Mouse (Mus musculus): ENCODE data around the gene 6030458C11Rik. TPM values are rescaled to one million over a fixed set of nuclear protein-coding genes. Genes with fewer than 3 reads are reported as not detected.

Gene 6030458C11Rik
- total and polyA plus RNA-seq, 3 experiments, result 7.3 to 14.1 (median 13.2) TPM

DNA sequence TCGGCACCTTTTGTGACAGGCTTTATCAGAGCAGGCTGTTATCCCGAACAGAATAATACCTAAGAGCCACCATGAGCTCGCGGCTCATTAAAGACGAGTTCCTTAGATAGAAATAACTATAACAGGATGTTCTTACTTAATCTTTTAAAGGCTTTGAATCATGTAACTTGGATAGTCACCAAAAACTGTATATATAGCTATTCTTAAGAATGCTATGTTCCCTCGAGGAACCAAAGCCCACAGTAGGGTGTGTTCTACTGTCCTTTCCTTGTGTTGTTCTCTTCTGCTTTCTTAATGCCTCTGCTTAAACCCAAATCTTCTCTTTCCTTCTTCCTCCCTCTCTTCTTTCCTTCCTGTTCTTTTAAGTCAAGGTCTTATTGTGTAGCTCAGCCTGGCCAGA is 26.4 kb downstream of the 6030458C11Rik start:
- Histone ChIP-seq H3K4me3 (no peak overlapping the region), H3K79me2 (replicated peaks; ENCODE audit: control insufficient read depth, insufficient read depth, low read length) (no peaks in the 10 kb centered on the region), H3K9ac (ENCODE audit: low read depth, low read length) (no peak overlapping the region), H3K27ac (no peak overlapping the region), H3K27me3 (ENCODE audit: control insufficient read depth, insufficient read depth, low read length) (no peaks in the 10 kb centered on the region), H3K4me1 (ENCODE audit: control insufficient read depth, insufficient read depth, low read length) (no peaks in the 10 kb centered on the region), H3K36me3 (ENCODE audit: control insufficient read depth, insufficient read depth, low read length) (no peaks in the 10 kb centered on the region)
- WGBS, result 37% methylated on average over 6 of the region's 6 CpGs
- intact Hi-C loops (cut with DNase I), result loop anchor here (5.0 to 10.0 kb wide), 3 partner anchors 426 to 593 kb away; partner anchors contain the start of gene Mtmr12
- TF ChIP-seq EP300 (IDR thresholded peaks at IDR 0.05; ENCODE audit: insufficient read depth, low read depth, low read length) (no peak), CTCF (IDR thresholded peaks at IDR 0.05) (no peak), POLR2A (IDR thresholded peaks at IDR 0.05; ENCODE audit: insufficient read depth, low read depth, low read length) (no peak)
- DNase-seq, result no peak

DNA sequence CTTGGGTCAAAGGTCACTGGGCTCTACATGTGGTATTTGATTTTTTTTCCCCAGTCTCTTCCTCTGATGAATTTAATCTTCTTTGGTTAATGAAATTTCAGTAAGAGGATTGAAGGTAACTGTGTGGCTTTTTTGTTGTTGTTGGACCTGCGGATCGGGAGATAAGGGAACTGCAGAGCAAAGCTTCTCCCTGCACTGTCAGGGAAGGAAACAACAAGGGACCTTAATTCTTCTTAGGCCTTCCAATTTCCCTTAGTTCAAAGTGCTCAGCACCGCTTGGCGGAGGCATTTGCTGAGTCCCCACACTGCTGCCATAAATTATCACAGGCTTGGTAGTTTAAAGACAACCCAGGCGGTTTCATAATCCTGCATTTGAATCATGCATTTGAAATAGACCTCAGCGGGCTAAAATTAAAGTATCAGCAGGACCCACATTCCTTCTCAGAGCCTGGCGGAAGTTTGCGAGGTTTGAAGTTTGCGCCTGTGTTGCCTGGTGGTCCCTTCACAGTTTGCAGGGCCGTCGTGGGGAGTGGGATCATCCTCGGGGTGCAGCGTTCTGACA is 28.5 kb downstream of the 6030458C11Rik start:
- TF ChIP-seq POLR2A (IDR thresholded peaks at IDR 0.05; ENCODE audit: insufficient read depth, low read depth, low read length), result no peak
- TF ChIP-seq CTCF (IDR thresholded peaks at IDR 0.05), result no peak
- no peak for TF ChIP-seq EP300 (IDR thresholded peaks at IDR 0.05; ENCODE audit: insufficient read depth, low read depth, low read length)
- Histone ChIP-seq H3K27me3 (ENCODE audit: control insufficient read depth, insufficient read depth, low read length) (no peaks in the 10 kb centered on the region), H3K9ac (ENCODE audit: low read depth, low read length) (no peak overlapping the region), H3K36me3 (ENCODE audit: control insufficient read depth, insufficient read depth, low read length) (no peaks in the 10 kb centered on the region), H3K4me3 (no peak overlapping the region), H3K4me1 (ENCODE audit: control insufficient read depth, insufficient read depth, low read length) (no peaks in the 10 kb centered on the region), H3K27ac (no peak overlapping the region), H3K79me2 (replicated peaks; ENCODE audit: control insufficient read depth, insufficient read depth, low read length) (no peaks in the 10 kb centered on the region)
- WGBS, result 59% methylated on average over 13 of the region's 13 CpGs
- DNase-seq, result no peak
- intact Hi-C loops (cut with DNase I), result loop anchor here (1.0 to 10.0 kb wide), 4 partner anchors 210 to 591 kb away; partner anchors contain the start of gene Mtmr12

DNA sequence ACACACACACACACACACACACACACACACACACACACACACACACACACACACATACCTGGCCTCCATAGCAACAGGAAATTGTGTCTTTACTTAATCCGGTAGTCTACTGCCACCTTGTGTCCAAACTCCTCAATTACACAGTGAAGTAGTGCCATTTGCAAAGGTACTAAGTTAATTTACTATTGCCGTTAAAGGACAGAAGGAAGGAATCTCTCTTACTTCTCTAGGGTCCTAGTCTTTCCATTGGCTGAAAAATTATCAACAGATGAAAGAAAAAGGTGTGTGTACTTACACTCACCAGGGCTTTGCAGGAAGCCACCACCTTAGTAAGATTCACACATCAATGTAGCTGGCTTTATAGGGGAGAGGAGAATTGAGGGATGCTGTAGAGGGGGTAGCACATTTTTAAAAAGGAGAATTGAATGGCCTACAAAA is 29.0 kb downstream of the 6030458C11Rik start:
- H3K36me3 ChIP-seq (ENCODE audit: control insufficient read depth, insufficient read depth, low read length), result no peaks in the 10 kb centered on the region
- no peaks in the 10 kb centered on the region for H3K27me3 ChIP-seq (ENCODE audit: control insufficient read depth, insufficient read depth, low read length)
- intact Hi-C loops (cut with DNase I), result loop anchor here (1.0 to 10.0 kb wide), 4 partner anchors 209 to 591 kb away; partner anchors contain the start of gene Mtmr12
- H3K79me2 ChIP-seq (replicated peaks; ENCODE audit: control insufficient read depth, insufficient read depth, low read length), result no peaks in the 10 kb centered on the region
- H3K27ac ChIP-seq, result no peak overlapping the region
- WGBS, result 2% methylated on average over 2 of the region's 2 CpGs
- no peak overlapping the region for H3K4me3 ChIP-seq
- DNase-seq, result no peak
- H3K4me1 ChIP-seq (ENCODE audit: control insufficient read depth, insufficient read depth, low read length), result no peaks in the 10 kb centered on the region
- no peak overlapping the region for H3K9ac ChIP-seq (ENCODE audit: low read depth, low read length)
- TF ChIP-seq POLR2A (IDR thresholded peaks at IDR 0.05; ENCODE audit: insufficient read depth, low read depth, low read length) (no peak), CTCF (IDR thresholded peaks at IDR 0.05) (peak; percentile 71)

DNA sequence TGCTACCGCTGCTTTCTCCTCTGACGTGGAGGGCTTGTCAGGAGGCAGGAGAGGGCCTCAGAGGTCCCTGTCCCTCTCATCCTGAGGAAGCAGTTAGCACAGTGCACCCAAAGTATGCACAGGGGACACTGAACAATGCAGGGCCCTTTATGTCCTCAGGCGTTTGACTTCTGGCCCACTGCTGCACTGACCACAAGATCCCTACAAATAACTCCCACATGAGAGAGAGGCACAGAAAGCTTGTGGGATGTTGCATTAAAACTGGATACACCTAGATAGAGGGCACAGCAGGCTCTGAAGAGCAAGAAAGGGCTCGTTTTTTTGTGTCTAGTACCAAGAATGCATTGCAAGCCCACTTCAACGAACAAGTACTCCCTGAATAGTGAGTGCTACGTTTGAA is 30.1 kb downstream of the 6030458C11Rik start:
- Histone ChIP-seq H3K9ac (ENCODE audit: low read depth, low read length) (no peak overlapping the region), H3K79me2 (replicated peaks; ENCODE audit: control insufficient read depth, insufficient read depth, low read length) (no peaks in the 10 kb centered on the region), H3K4me3 (no peak overlapping the region), H3K36me3 (ENCODE audit: control insufficient read depth, insufficient read depth, low read length) (no peaks in the 10 kb centered on the region), H3K4me1 (ENCODE audit: control insufficient read depth, insufficient read depth, low read length) (no peaks in the 10 kb centered on the region), H3K27me3 (ENCODE audit: control insufficient read depth, insufficient read depth, low read length) (no peaks in the 10 kb centered on the region), H3K27ac (no peak overlapping the region)
- DNase-seq, result no peak
- TF ChIP-seq EP300 (IDR thresholded peaks at IDR 0.05; ENCODE audit: insufficient read depth, low read depth, low read length), result no peak
- no peak for TF ChIP-seq CTCF (IDR thresholded peaks at IDR 0.05)
- intact Hi-C loops (cut with DNase I), result loop anchor here (5.0 to 10.0 kb wide), 2 partner anchors 102 to 590 kb away; partner anchors contain the start of gene Mtmr12
- 79% methylated on average over 6 of the region's 6 CpGs for WGBS

DNA sequence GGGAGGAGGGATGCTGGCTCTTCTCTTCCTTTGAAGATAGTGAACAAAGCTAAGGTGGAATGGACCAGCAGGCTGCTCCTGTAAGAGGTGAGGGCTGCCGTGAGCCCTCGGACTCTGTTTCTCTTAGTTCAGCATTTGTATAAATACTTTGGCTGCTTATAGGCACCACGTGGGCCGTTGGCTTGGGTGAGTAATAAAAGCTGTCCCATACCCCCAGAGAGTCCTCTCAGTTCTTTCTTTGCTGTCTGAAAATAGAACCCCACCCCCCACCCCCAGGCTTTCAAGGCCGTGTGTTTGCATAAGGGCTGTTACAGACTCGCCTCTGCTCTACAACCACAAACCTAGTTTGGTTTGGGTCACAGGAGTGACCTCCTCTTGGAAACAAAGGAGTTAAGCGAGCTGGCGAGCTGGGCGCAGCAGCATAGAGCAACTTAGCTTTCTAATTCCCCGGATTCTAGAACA is 35.0 kb downstream of the 6030458C11Rik start:
- no peak overlapping the region for H3K27ac ChIP-seq
- no peaks in the 10 kb centered on the region for H3K79me2 ChIP-seq (replicated peaks; ENCODE audit: control insufficient read depth, insufficient read depth, low read length)
- TF ChIP-seq EP300 (IDR thresholded peaks at IDR 0.05; ENCODE audit: insufficient read depth, low read depth, low read length) (no peak), POLR2A (IDR thresholded peaks at IDR 0.05; ENCODE audit: insufficient read depth, low read depth, low read length) (no peak), CTCF (IDR thresholded peaks at IDR 0.05) (no peak)
- WGBS, result 36% methylated on average over 10 of the region's 10 CpGs
- no peak overlapping the region for H3K9ac ChIP-seq (ENCODE audit: low read depth, low read length)
- H3K36me3 ChIP-seq (ENCODE audit: control insufficient read depth, insufficient read depth, low read length), result no peaks in the 10 kb centered on the region
- H3K27me3 ChIP-seq (ENCODE audit: control insufficient read depth, insufficient read depth, low read length), result no peaks in the 10 kb centered on the region
- no peaks in the 10 kb centered on the region for H3K4me1 ChIP-seq (ENCODE audit: control insufficient read depth, insufficient read depth, low read length)
- intact Hi-C loops (cut with DNase I), result no loop called here
- no peak overlapping the region for H3K4me3 ChIP-seq
- no peak for DNase-seq

DNA sequence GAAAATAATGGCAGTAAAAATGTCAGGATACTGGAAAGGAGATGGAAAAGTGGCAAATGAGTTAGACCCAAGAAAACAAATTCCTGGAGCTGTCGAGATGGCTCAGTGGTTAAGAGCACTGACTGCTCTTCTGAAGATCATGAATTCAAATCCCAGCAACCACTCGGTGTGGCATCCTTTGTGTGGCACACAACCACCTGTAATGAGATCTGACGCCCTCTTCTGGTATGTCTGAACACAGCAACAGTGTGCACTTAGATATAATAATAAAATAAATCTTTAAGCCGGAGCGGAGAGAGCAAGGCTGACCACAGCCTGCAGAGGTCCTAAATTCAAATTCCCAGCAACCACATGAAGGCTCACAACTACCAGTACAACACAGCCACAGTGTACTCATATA is 35.9 kb downstream of the 6030458C11Rik start:
- no peaks in the 10 kb centered on the region for H3K36me3 ChIP-seq (ENCODE audit: control insufficient read depth, insufficient read depth, low read length)
- H3K4me1 ChIP-seq (ENCODE audit: control insufficient read depth, insufficient read depth, low read length), result no peaks in the 10 kb centered on the region
- 81% methylated on average over 5 of the region's 5 CpGs for WGBS
- H3K9ac ChIP-seq (ENCODE audit: low read depth, low read length), result no peak overlapping the region
- intact Hi-C loops (cut with DNase I), result no loop called here
- no peaks in the 10 kb centered on the region for H3K79me2 ChIP-seq (replicated peaks; ENCODE audit: control insufficient read depth, insufficient read depth, low read length)
- no peak for DNase-seq
- no peak overlapping the region for H3K4me3 ChIP-seq
- TF ChIP-seq CTCF (IDR thresholded peaks at IDR 0.05) (peak; percentile 23; the same call in 1 of the 2 replicates), POLR2A (IDR thresholded peaks at IDR 0.05; ENCODE audit: insufficient read depth, low read depth, low read length) (no peak), EP300 (IDR thresholded peaks at IDR 0.05; ENCODE audit: insufficient read depth, low read depth, low read length) (no peak)
- H3K27me3 ChIP-seq (ENCODE audit: control insufficient read depth, insufficient read depth, low read length), result no peaks in the 10 kb centered on the region
- no peak overlapping the region for H3K27ac ChIP-seq

Data from heart, adult 2 months (tissue).